Mouse (Mus musculus) olfactory bulb, adult 2 months (tissue): ENCODE data around the gene Zpr1.

Source experiments
- CTCF ChIP-seq: fragments of 200-500 bp; IDR thresholded peaks from 2 replicates; pipeline ENCODE4 v1.5.1; 2012; ENCODE audit warnings: low read depth, mild to moderate bottlenecking, low read length, moderate library complexity; ENCODE audit not compliant: insufficient read depth
- POLR2A ChIP-seq: fragments of 200-500 bp; IDR thresholded peaks from 2 replicates; pipeline ENCODE4 v1.6.1; 2012; ENCODE audit warnings: mild to moderate bottlenecking, low read depth, low read length, moderate library complexity; ENCODE audit not compliant: insufficient read depth

GRCm38 (mm10) chr9:46282631-46283436, 10.0 kb downstream of the Zpr1 start, which contains the start of gene Bud13:
- no peak for TF ChIP-seq CTCF
- TF ChIP-seq POLR2A: peak; percentile 75
